ENCODE assay signal across 24 mouse cellular contexts in the genomic region with DNA sequence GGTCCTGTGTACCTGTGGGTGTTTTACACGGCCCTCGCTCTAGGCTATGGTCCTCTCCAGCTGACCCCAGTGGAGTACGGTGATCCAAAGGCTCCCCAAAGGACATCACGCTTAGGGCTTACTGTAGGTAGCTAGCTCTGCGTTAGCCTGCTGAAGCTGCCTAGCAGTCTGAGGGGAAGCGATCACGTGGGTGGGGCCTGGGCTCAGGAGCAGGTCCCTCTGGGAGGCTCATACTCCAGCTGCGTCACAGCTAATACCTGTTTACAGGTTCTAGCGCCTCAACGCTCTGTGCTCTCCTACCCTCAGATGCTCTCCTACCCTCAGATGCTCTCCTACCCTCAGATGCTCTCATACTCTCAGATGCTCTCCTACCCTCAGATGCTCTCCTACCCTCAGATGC. TPM values are rescaled to one million over a fixed set of nuclear protein-coding genes. Genes with fewer than 3 reads are reported as not detected.
DNase-seq lines count a peak whose midpoint lies in the region; ATAC-seq and TF ChIP-seq lines count a peak whose summit lies in the region.
"Had no signal": no experiment of that assay in that cellular context is flagged by ENCODE, and none has a peak within 500 bp of the region (broad histone marks: within the 10 kb centered on the region; RNA-seq: fewer than 3 reads in every experiment).

No protein-coding gene starts in this region.

- no peak for TF ChIP-seq CTCF in heart, postnatal 0 days (IDR thresholded peaks at IDR 0.05; ENCODE audit: low read depth)
- no peak for TF ChIP-seq CTCF in liver, postnatal 0 days (IDR thresholded peaks at IDR 0.05; ENCODE audit: low read depth)
- no peak for TF ChIP-seq CTCF in stomach, postnatal 0 days (IDR thresholded peaks at IDR 0.05; ENCODE audit: low read depth)

- no peak overlapping the region for H3K4me3 ChIP-seq in heart, postnatal 0 days (ENCODE audit: low read depth, low read length)
- H3K4me3 ChIP-seq in liver, postnatal 0 days (ENCODE audit: low read depth, low read length), result no peak overlapping the region
- H3K4me3 ChIP-seq in liver, embryonic 12.5 days, result no peak overlapping the region
- no peak overlapping the region for H3K4me3 ChIP-seq in stomach, postnatal 0 days (ENCODE audit: low read depth, low read length)
- H3K4me3 ChIP-seq: embryonic facial prominence, embryonic 15.5 days; hindbrain, embryonic 15.5 days; midbrain, embryonic 13.5 days; stomach, embryonic 15.5 days had no signal

- 86% methylated on average over 10 of the region's 10 CpGs for WGBS in heart, postnatal 0 days
- WGBS in liver, postnatal 0 days (ENCODE audit: insufficient replicate concordance), result 85% methylated on average over 10 of the region's 10 CpGs
- WGBS in liver, embryonic 12.5 days (ENCODE audit: insufficient replicate concordance), result 71% methylated on average over 10 of the region's 10 CpGs
- WGBS in stomach, postnatal 0 days, result 84% methylated on average over 10 of the region's 10 CpGs

- peak overlapping the region; percentile 75 for H3K27ac ChIP-seq in heart, postnatal 0 days (ENCODE audit: low read depth)
- H3K27ac ChIP-seq in liver, postnatal 0 days (ENCODE audit: low read depth), result peak overlapping the region; percentile 30; the same call in 1 of the 2 replicates
- no peak overlapping the region for H3K27ac ChIP-seq in liver, embryonic 12.5 days
- peak overlapping the region; percentile 5; the same call in 1 of the 2 replicates for H3K27ac ChIP-seq in stomach, postnatal 0 days (replicated peaks)
- H3K27ac ChIP-seq: hindbrain, embryonic 15.5 days had no signal

- H3K4me1 ChIP-seq in heart, postnatal 0 days (ENCODE audit: control insufficient read depth, insufficient read depth), result no peaks in the 10 kb centered on the region; the same call in 1 of the 2 replicates
- peaks cover 15% of the 10 kb centered on the region for H3K4me1 ChIP-seq in liver, postnatal 0 days (ENCODE audit: insufficient read depth)
- H3K4me1 ChIP-seq in liver, embryonic 12.5 days, result peaks cover 5% of the 10 kb centered on the region; the same call in 1 of the 2 replicates
- H3K4me1 ChIP-seq in stomach, postnatal 0 days (replicated peaks; ENCODE audit: control insufficient read depth, insufficient read depth), result 0 out of 2 replicates have a peak, but pooled peaks cover 3% of the 10 kb centered on the region

- no peak for ATAC-seq in heart, postnatal 0 days (ENCODE audit: insufficient read depth, low read depth)
- no peak for ATAC-seq in liver, postnatal 0 days
- ATAC-seq in liver, embryonic 12.5 days, result no peak
- ATAC-seq in stomach, postnatal 0 days (ENCODE audit: low FRiP score, low TSS enrichment), result no peak
- ATAC-seq: midbrain, embryonic 13.5 days had no signal

- peaks cover 5% of the 10 kb centered on the region for H3K36me3 ChIP-seq in heart, postnatal 0 days (replicated peaks; ENCODE audit: control insufficient read depth, insufficient read depth, low read length)
- H3K36me3 ChIP-seq in liver, postnatal 0 days (replicated peaks; ENCODE audit: insufficient read depth, low read length), result no peaks in the 10 kb centered on the region
- H3K36me3 ChIP-seq in liver, embryonic 12.5 days, result peaks cover 9% of the 10 kb centered on the region; the same call in 1 of the 2 replicates
- H3K36me3 ChIP-seq in stomach, postnatal 0 days (ENCODE audit: control insufficient read depth, insufficient read depth, low read length), result peaks cover 7% of the 10 kb centered on the region; the same call in 1 of the 2 replicates

- intact Hi-C loops in heart, postnatal 25 days (cut with DNase I), result no loop called here

- peak; percentile 10 for DNase-seq in cerebellum, adult 9-10 months
- no peak for DNase-seq in cerebellum, adult 11 months
- no peak for DNase-seq in heart, postnatal 0 days (ENCODE audit: low spot score)
- DNase-seq in heart, postnatal 25 days (ENCODE audit: low spot score), result no peak
- no peak for DNase-seq in liver, postnatal 0 days
- no peak for DNase-seq in stomach, postnatal 0 days (ENCODE audit: low spot score)
- DNase-seq in ovary, adult 18-20 months (ENCODE audit: low spot score), result no peak
- DNase-seq: gastrocnemius, postnatal 14 days; layer of hippocampus, postnatal 36 days; right cerebral cortex, postnatal 14 days had no signal

- H3K4me2 ChIP-seq in heart, postnatal 0 days (ENCODE audit: low read depth, low read length), result peak overlapping the region; percentile 72
- H3K4me2 ChIP-seq in liver, postnatal 0 days (ENCODE audit: low read depth, low read length), result no peak overlapping the region
- H3K4me2 ChIP-seq in liver, embryonic 12.5 days, result no peak overlapping the region
- no peak overlapping the region for H3K4me2 ChIP-seq in stomach, postnatal 0 days (replicated peaks; ENCODE audit: low read depth)
- H3K4me2 ChIP-seq: embryonic facial prominence, embryonic 15.5 days; liver, embryonic 11.5 days; stomach, embryonic 15.5 days had no signal

- H3K9me3 ChIP-seq in heart, postnatal 0 days (replicated peaks; ENCODE audit: control insufficient read depth, low read length), result no peaks in the 10 kb centered on the region
- no peaks in the 10 kb centered on the region for H3K9me3 ChIP-seq in liver, postnatal 0 days (ENCODE audit: low read length)
- no peaks in the 10 kb centered on the region for H3K9me3 ChIP-seq in liver, embryonic 12.5 days (replicated peaks)
- H3K9me3 ChIP-seq in stomach, postnatal 0 days (ENCODE audit: control insufficient read depth, low read length), result no peaks in the 10 kb centered on the region
- H3K9me3 ChIP-seq: embryonic facial prominence, embryonic 15.5 days; hindbrain, embryonic 15.5 days; midbrain, embryonic 13.5 days; stomach, embryonic 15.5 days had no signal

- TF ChIP-seq EP300 in heart, postnatal 0 days (IDR thresholded peaks at IDR 0.05; ENCODE audit: low read depth), result no peak
- TF ChIP-seq EP300 in liver, postnatal 0 days (IDR thresholded peaks at IDR 0.05; ENCODE audit: low read depth), result no peak
- TF ChIP-seq EP300 in stomach, postnatal 0 days (optimal IDR thresholded peaks at IDR 0.05), result no peak

- H3K27me3 ChIP-seq in heart, postnatal 0 days (ENCODE audit: control insufficient read depth, insufficient read depth, low read length), result peaks cover 14% of the 10 kb centered on the region
- H3K27me3 ChIP-seq in liver, postnatal 0 days (ENCODE audit: insufficient read depth, low read length), result peaks cover 17% of the 10 kb centered on the region
- peaks cover 72% of the 10 kb centered on the region for H3K27me3 ChIP-seq in liver, embryonic 12.5 days (replicated peaks)
- H3K27me3 ChIP-seq in stomach, postnatal 0 days (ENCODE audit: control insufficient read depth, insufficient read depth, low read length), result no peaks in the 10 kb centered on the region
- H3K27me3 ChIP-seq: embryonic facial prominence, embryonic 15.5 days; hindbrain, embryonic 15.5 days; stomach, embryonic 15.5 days had no signal

- H3K9ac ChIP-seq in heart, postnatal 0 days (replicated peaks; ENCODE audit: low read depth, low read length), result no peak overlapping the region
- H3K9ac ChIP-seq in liver, postnatal 0 days (replicated peaks), result no peak overlapping the region
- no peak overlapping the region for H3K9ac ChIP-seq in liver, embryonic 12.5 days
- no peak overlapping the region for H3K9ac ChIP-seq in stomach, postnatal 0 days (ENCODE audit: low read length)
- H3K9ac ChIP-seq: embryonic facial prominence, embryonic 15.5 days; midbrain, embryonic 13.5 days; stomach, embryonic 15.5 days had no signal

RNA-seq across cellular contexts. Expression of gene Kctd17, which starts 2.5 kb away (rescaled TPM):
- 38.4 and 49.8 TPM in 2 replicates for total RNA-seq in heart, postnatal 0 days (2014; rRNA removed; ENCODE audit: low replicate concordance)
- 15.7 and 17.8 TPM in 2 replicates for polyA plus RNA-seq in heart, postnatal 0 days (2015; fragmentation: Nextera tagmentation; extraction: Ambion mirVana)
- 10 to 100 TPM; 35.4 to 37.3 TPM for total RNA-seq in heart, postnatal 25 days (2021)
- 6.0 and 6.1 TPM in 2 replicates for polyA plus RNA-seq in liver, postnatal 0 days (2015; fragmentation: Nextera tagmentation; extraction: Ambion mirVana)
- polyA plus RNA-seq in liver, embryonic 12.5 days (2016; fragmentation: Nextera tagmentation; extraction: Ambion mirVana), result 7.6 and 8.8 TPM in 2 replicates
- polyA plus RNA-seq in stomach, postnatal 0 days (2015; fragmentation: Nextera tagmentation; extraction: Ambion mirVana), result 25.9 and 26.2 TPM in 2 replicates

RNA-seq across cellular contexts. Expression of gene Mpst, which starts 24.7 kb away (rescaled TPM):
- 40.0 and 52.2 TPM in 2 replicates for total RNA-seq in heart, postnatal 0 days (2014; rRNA removed; ENCODE audit: low replicate concordance)
- 1.1 and 1.2 TPM in 2 replicates for polyA plus RNA-seq in heart, postnatal 0 days (2015; fragmentation: Nextera tagmentation; extraction: Ambion mirVana)
- 10 to 100 TPM; 39.1 to 39.6 TPM for total RNA-seq in heart, postnatal 25 days (2021)
- polyA plus RNA-seq in liver, postnatal 0 days (2015; fragmentation: Nextera tagmentation; extraction: Ambion mirVana), result 4.3 and 7.0 TPM in 2 replicates
- polyA plus RNA-seq in liver, embryonic 12.5 days (2016; fragmentation: Nextera tagmentation; extraction: Ambion mirVana), result 3.5 and 4.8 TPM in 2 replicates
- 5.6 and 5.7 TPM in 2 replicates for polyA plus RNA-seq in stomach, postnatal 0 days (2015; fragmentation: Nextera tagmentation; extraction: Ambion mirVana)

RNA-seq across cellular contexts. Expression of gene Tst, which starts 25.2 kb away (rescaled TPM):
- total RNA-seq in heart, postnatal 0 days (2014; rRNA removed; ENCODE audit: low replicate concordance), result 42.4 and 50.9 TPM in 2 replicates
- 21.9 and 22.0 TPM in 2 replicates for polyA plus RNA-seq in heart, postnatal 0 days (2015; fragmentation: Nextera tagmentation; extraction: Ambion mirVana)
- total RNA-seq in heart, postnatal 25 days (2021), result 10 to 100 TPM; 16.5 to 21.1 TPM
- polyA plus RNA-seq in liver, postnatal 0 days (2015; fragmentation: Nextera tagmentation; extraction: Ambion mirVana), result 361 and 363 TPM in 2 replicates
- 84.9 and 92.8 TPM in 2 replicates for polyA plus RNA-seq in liver, embryonic 12.5 days (2016; fragmentation: Nextera tagmentation; extraction: Ambion mirVana)
- 153 and 177 TPM in 2 replicates for polyA plus RNA-seq in stomach, postnatal 0 days (2015; fragmentation: Nextera tagmentation; extraction: Ambion mirVana)

RNA-seq across cellular contexts. Expression of gene Tex33, which starts 35.2 kb away (rescaled TPM):
- total RNA-seq in heart, postnatal 0 days (2014; rRNA removed; ENCODE audit: low replicate concordance), result not detected in 2 replicates
- polyA plus RNA-seq in heart, postnatal 0 days (2015; fragmentation: Nextera tagmentation; extraction: Ambion mirVana), result not detected in 2 replicates
- not detected for total RNA-seq in heart, postnatal 25 days (2021)
- polyA plus RNA-seq in liver, postnatal 0 days (2015; fragmentation: Nextera tagmentation; extraction: Ambion mirVana), result not detected in 2 replicates
- not detected in 2 replicates for polyA plus RNA-seq in liver, embryonic 12.5 days (2016; fragmentation: Nextera tagmentation; extraction: Ambion mirVana)
- not detected in 2 replicates for polyA plus RNA-seq in stomach, postnatal 0 days (2015; fragmentation: Nextera tagmentation; extraction: Ambion mirVana)
- total RNA-seq: adrenal gland, adult 18-20 months; common myeloid progenitor, adult 5-6 weeks; gastrocnemius, postnatal 14 days; layer of hippocampus, postnatal 36 days; left cerebral cortex, postnatal 25 days had no signal
- polyA plus RNA-seq: forebrain, embryonic 11.5 days; heart, embryonic 14.5 days; hindbrain, embryonic 15.5 days; intestine, postnatal 0 days; liver, embryonic 11.5 days; lung, embryonic 16.5 days; midbrain, embryonic 13.5 days; spleen, adult 2 months; stomach, embryonic 15.5 days had no signal

RNA-seq across cellular contexts. Expression of gene Tmprss6, which starts 37.6 kb away (rescaled TPM):
- 0.50 TPM in 1 of 2 replicates, not detected in the other for total RNA-seq in heart, postnatal 0 days (2014; rRNA removed; ENCODE audit: low replicate concordance)
- polyA plus RNA-seq in heart, postnatal 0 days (2015; fragmentation: Nextera tagmentation; extraction: Ambion mirVana), result 0.29 and 0.49 TPM in 2 replicates
- total RNA-seq in heart, postnatal 25 days (2021), result not detected
- 73.4 and 80.3 TPM in 2 replicates for polyA plus RNA-seq in liver, postnatal 0 days (2015; fragmentation: Nextera tagmentation; extraction: Ambion mirVana)
- polyA plus RNA-seq in liver, embryonic 12.5 days (2016; fragmentation: Nextera tagmentation; extraction: Ambion mirVana), result 5.9 and 6.7 TPM in 2 replicates
- 0.48 and 0.50 TPM in 2 replicates for polyA plus RNA-seq in stomach, postnatal 0 days (2015; fragmentation: Nextera tagmentation; extraction: Ambion mirVana)
- total RNA-seq: common myeloid progenitor, adult 5-6 weeks; gastrocnemius, postnatal 14 days had no signal
- polyA plus RNA-seq: heart, embryonic 14.5 days had no signal
